Mouse (Mus musculus) megakaryocyte-erythroid progenitor cell, adult 5-6 weeks (primary cell): Measurements from ENCODE around the gene Spout1. TPM values are rescaled to one million over a fixed set of nuclear protein-coding genes. Genes with fewer than 3 reads are reported as not detected.
A peak's percentile ranks its signal among the peaks of the same experiment; 100 is the strongest.

Source experiments
- ATAC-seq: replicated peaks from 2 replicates; pipeline ENCODE4 v1.8.0; 2016; ENCODE audit warnings: mild to moderate bottlenecking, inconsistent platforms; ENCODE audit not compliant: severe bottlenecking, poor library complexity, low FRiP score, low TSS enrichment
- total RNA-seq, 2 experiments: library from RNA; stranded (forward) in 1 of 2; stranded (reverse) in 1 of 2; fragments of 200-1000, 215-1000 nt in 1 of 2; fragments of >200 nt in 1 of 2; fragmentation: Nextera tagmentation in 1 of 2; gene quantifications; 2 replicates each; pipeline ENCODE4 v1.2.3; 2014 to 2017

Spout1 gene
- total RNA-seq (2014; fragmentation: Nextera tagmentation), result 43.4 and 53.4 TPM in 2 replicates
- 34.2 and 39.7 TPM in 2 replicates for total RNA-seq (2017)

GRCm38 (mm10) chr2:30177700-30178675 is at the start of gene Spout1:
Gene Spout1, minus strand, starts transcription at chr2:30178459.
- peak; percentile 99 for ATAC-seq

- ATAC-seq, result no peak
Measured at GRCm38 (mm10) chr2:30216293-30216692, 38.0 kb upstream of the Spout1 start.

GRCm38 (mm10) chr2:30215493-30215892 is 37.2 kb upstream of the Spout1 start:
- ATAC-seq, result no peak

GRCm38 (mm10) chr2:30214745-30215144 is 36.5 kb upstream of the Spout1 start:
- ATAC-seq, result no peak

- no peak for ATAC-seq
Measured at GRCm38 (mm10) chr2:30212951-30213350, 34.7 kb upstream of the Spout1 start.

- ATAC-seq, result no peak
Measured at GRCm38 (mm10) chr2:30212169-30212545, 33.9 kb upstream of the Spout1 start.

- ATAC-seq, result no peak
Measured at GRCm38 (mm10) chr2:30211408-30212168, 33.3 kb upstream of the Spout1 start.

- no peak for ATAC-seq
Measured at GRCm38 (mm10) chr2:30207886-30208285, 29.6 kb upstream of the Spout1 start.

GRCm38 (mm10) chr2:30207401-30207800 is 29.1 kb upstream of the Spout1 start:
- no peak for ATAC-seq

GRCm38 (mm10) chr2:30205629-30206357 is 27.5 kb upstream of the Spout1 start, which contains the start of gene Kyat1:
Gene Kyat1, minus strand, starts transcription at chr2:30205847.
- ATAC-seq, result peak; percentile 91

- peak; percentile 15; the same call in 1 of the 2 replicates for ATAC-seq
Measured at GRCm38 (mm10) chr2:30205255-30205628, 27.0 kb upstream of the Spout1 start.

- ATAC-seq, result peak; percentile 43; the same call in 1 of the 2 replicates
Measured at GRCm38 (mm10) chr2:30203439-30203838, 25.2 kb upstream of the Spout1 start.

- ATAC-seq, result no peak
Measured at GRCm38 (mm10) chr2:30200388-30200925, 22.2 kb upstream of the Spout1 start.

GRCm38 (mm10) chr2:30199984-30200383 is 21.7 kb upstream of the Spout1 start:
- ATAC-seq, result no peak

GRCm38 (mm10) chr2:30198021-30198420 is 19.8 kb upstream of the Spout1 start:
- ATAC-seq, result no peak

- no peak for ATAC-seq
Measured at GRCm38 (mm10) chr2:30194656-30195055, 16.4 kb upstream of the Spout1 start.

- ATAC-seq, result no peak
Measured at GRCm38 (mm10) chr2:30191790-30192580, 13.7 kb upstream of the Spout1 start.

- no peak; the same call in 1 of the 2 replicates for ATAC-seq
Measured at GRCm38 (mm10) chr2:30185681-30186080, 7.4 kb upstream of the Spout1 start.
